Mouse (Mus musculus): Measurements from ENCODE around the gene Zfp975. TPM values are rescaled to one million over a fixed set of nuclear protein-coding genes. Genes with fewer than 3 reads are reported as not detected.

The Zfp975 gene
- 5.8 TPM for polyA plus RNA-seq (2017; shearing (Covaris generic))

GRCm38 (mm10) chr7:42692362-42693158, at the start of gene Zfp975:
Zfp975 (minus strand) TSS chr7:42692742.

DNA sequence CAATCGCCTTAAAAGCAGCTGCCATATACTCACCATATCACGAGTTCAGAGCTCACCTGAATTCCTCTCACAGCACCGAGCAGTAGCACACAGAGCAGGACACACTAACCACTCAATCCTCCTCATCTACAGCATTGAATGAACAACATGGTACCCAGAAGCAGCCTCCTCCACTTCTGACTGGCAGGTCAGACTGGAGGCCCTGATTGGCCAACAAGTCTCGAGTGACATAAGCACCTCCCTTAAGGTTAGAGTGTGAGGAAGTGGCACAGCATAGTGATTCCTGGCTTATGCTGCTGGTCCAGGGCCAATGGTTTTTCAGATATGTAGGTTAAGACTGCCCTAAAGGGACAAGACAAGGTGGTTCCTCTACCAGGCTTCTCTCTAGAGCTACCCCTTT, 34.4 kb upstream of the Zfp975 start, which contains the start of gene Gm17067:
TSS of gene Gm17067 (minus strand) at position 101 of the 400 bp plus-strand sequence.

GRCm38 (mm10) chr7:42642152-42643115, 50.1 kb downstream of the Zfp975 start, which contains the start of gene Zfp976:
Zfp976 (minus strand) TSS chr7:42642588.

Other genes starting within 250 kb of the Zfp975 start
- gene 4933421I07Rik, start 244.6 kb downstream of the Zfp975 start, polyA plus RNA-seq (2017; shearing (Covaris generic)): not detected
- 30.2 TPM for gene Zfp141, start 187.0 kb downstream of the Zfp975 start, polyA plus RNA-seq (2017; shearing (Covaris generic))
- gene Gm21028, start 114.2 kb downstream of the Zfp975 start, polyA plus RNA-seq (2017; shearing (Covaris generic)): not detected
- not detected for gene Zfp977, start 100.2 kb downstream of the Zfp975 start, polyA plus RNA-seq (2017; shearing (Covaris generic))
- gene Zfp976, start 50.2 kb downstream of the Zfp975 start, polyA plus RNA-seq (2017; shearing (Covaris generic)): 4.1 TPM
- gene Gm17067, start 34.3 kb upstream of the Zfp975 start, polyA plus RNA-seq (2017; shearing (Covaris generic)): not detected
- gene Vmn2r62, start 100.8 kb upstream of the Zfp975 start, polyA plus RNA-seq (2017; shearing (Covaris generic)): not detected
- not detected for gene Gm2381, start 174.5 kb upstream of the Zfp975 start, polyA plus RNA-seq (2017; shearing (Covaris generic))
- not detected for gene Vmn2r63, start 241.1 kb upstream of the Zfp975 start, polyA plus RNA-seq (2017; shearing (Covaris generic))